Mouse (Mus musculus) ES-E14 (cell line): ENCODE measurements around the gene Cisd1. TPM values are rescaled to one million over a fixed set of nuclear protein-coding genes. Genes with fewer than 3 reads are reported as not detected.
A peak's percentile ranks its signal among the peaks of the same experiment; 100 is the strongest.

Experiments
- DNase-seq: peaks from one replicate; pipeline ENCODE4 v3.0.0-alpha.2; 2013; ENCODE audit warnings: low read depth, low spot score
- H3K27ac ChIP-seq: 2 replicates; pipeline ENCODE4 v1.5.1; 2012; ENCODE audit warnings: low read depth, mild to moderate bottlenecking, low read length, moderate library complexity, mixed read lengths; ENCODE audit not compliant: poor library complexity, insufficient read depth, severe bottlenecking
- H3K36me3 ChIP-seq: 2 replicates; pipeline ENCODE4 v1.6.1; 2012; ENCODE audit warnings: mild to moderate bottlenecking, low read length, moderate library complexity, mixed read lengths; ENCODE audit not compliant: control insufficient read depth, poor library complexity, insufficient read depth, severe bottlenecking
- H3K4me1 ChIP-seq, 2 experiments: fragments of 150-350 bp in 1 of 2; sonication (generic) in 1 of 2; 2 replicates each; pipeline ENCODE4 v1.6.1; 2012; ENCODE audit warnings: low read length in 2 of 2, mild to moderate bottlenecking in 1 of 2, mixed read lengths in 1 of 2; ENCODE audit not compliant: control insufficient read depth in 2 of 2, insufficient read depth in 2 of 2, poor library complexity in 1 of 2
- H3K4me3 ChIP-seq, 2 experiments: fragments of 150-350 bp in 1 of 2; sonication (generic) in 1 of 2; 2 replicates each; pipeline ENCODE4 v1.5.1; 2012; ENCODE audit warnings: low read length in 2 of 2, low read depth in 1 of 2, mild to moderate bottlenecking in 1 of 2, mixed read lengths in 1 of 2; ENCODE audit not compliant: insufficient read depth in 1 of 2, poor library complexity in 1 of 2, severe bottlenecking in 1 of 2
- H3K9ac ChIP-seq: 2 replicates; pipeline ENCODE4 v1.6.1; 2012; ENCODE audit warnings: low read depth, mild to moderate bottlenecking, low read length, mixed read lengths; ENCODE audit not compliant: poor library complexity, insufficient read depth, severe bottlenecking
- H3K9me3 ChIP-seq: fragments of 150-350 bp; sonication (generic); 2 replicates; pipeline ENCODE4 v1.6.1; 2012; ENCODE audit warnings: low read depth, mild to moderate bottlenecking, low read length; ENCODE audit not compliant: control insufficient read depth, insufficient read depth
- CHD2 ChIP-seq: IDR thresholded peaks from 2 replicates; pipeline ENCODE4 v1.6.1; 2014; ENCODE audit warnings: mild to moderate bottlenecking, low read depth, low read length, inconsistent platforms
- HCFC1 ChIP-seq: IDR thresholded peaks from 2 replicates; pipeline ENCODE4 v1.6.1; 2012; ENCODE audit warnings: low read length, inconsistent platforms, borderline replicate concordance; ENCODE audit not compliant: insufficient read depth
- MAFK ChIP-seq: IDR thresholded peaks from 2 replicates; pipeline ENCODE4 v1.6.1; 2014; ENCODE audit warnings: mild to moderate bottlenecking, low read depth, low read length, inconsistent platforms; ENCODE audit not compliant: insufficient read depth
- ZC3H11A ChIP-seq: IDR thresholded peaks from 2 replicates; pipeline ENCODE4 v1.6.1; 2012; ENCODE audit warnings: low read depth, mild to moderate bottlenecking, inconsistent platforms, low read length, borderline replicate concordance
- ZNF384 ChIP-seq: IDR thresholded peaks from 2 replicates; pipeline ENCODE4 v1.6.1; 2012; ENCODE audit warnings: low read depth, low read length, inconsistent platforms
- in situ Hi-C, 2 experiments: fragments of 600-800 bp; cut with MboI; formaldehyde crosslinking; loops; one replicate each; pipeline ENCODE4 v1.15.1; 2025; ENCODE audit warnings: low sequenced_read_pairs in 2 of 2, inconsistent platforms in 1 of 2; ENCODE audit not compliant: unreplicated experiment in 2 of 2
- total RNA-seq: library from RNA; depleted of rRNA; stranded (reverse); fragments of 300-350 nt; gene quantifications from 2 replicates; pipeline ENCODE4 v1.2.3, GENCODE M21; 2012

Cisd1 gene
- total RNA-seq, 1 experiment = 158 TPM

DNA sequence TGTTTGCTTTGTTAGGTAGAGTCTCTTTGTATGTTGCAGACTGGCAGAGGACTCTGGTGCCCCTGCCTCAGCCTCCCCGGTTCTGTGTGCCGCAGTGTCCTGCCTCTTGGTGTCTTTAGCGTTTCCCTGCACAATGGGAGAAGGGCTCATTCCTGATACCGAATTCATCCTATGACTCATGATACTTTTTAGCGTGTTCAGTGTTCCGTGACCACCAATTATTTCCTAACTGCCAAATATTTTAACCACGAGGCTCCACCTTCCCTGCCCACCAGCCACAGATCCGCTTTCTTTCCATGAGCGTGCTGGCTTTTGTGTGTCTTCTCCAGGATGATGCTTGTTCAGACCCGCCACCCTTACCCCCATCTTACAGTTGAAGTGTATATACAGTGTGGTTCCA, 19.1 kb upstream of the Cisd1 start:
- no peak overlapping the region for H3K4me3 ChIP-seq
- H3K9ac ChIP-seq = no peak overlapping the region
- H3K36me3 ChIP-seq = peaks cover 18% of the 10 kb centered on the region; the same call in 1 of the 2 replicates
- in situ Hi-C loops = no loop called here
- peaks cover 8 to 22% of the 10 kb centered on the region in 2 experiments; a peak in 2 of 4 replicates for H3K4me1 ChIP-seq
- TF ChIP-seq ZC3H11A (no peak), HCFC1 (no peak), CHD2 (no peak), MAFK (no peak), ZNF384 (no peak)
- no peaks in the 10 kb centered on the region for H3K9me3 ChIP-seq
- no peak overlapping the region for H3K27ac ChIP-seq
- no peak for DNase-seq

DNA sequence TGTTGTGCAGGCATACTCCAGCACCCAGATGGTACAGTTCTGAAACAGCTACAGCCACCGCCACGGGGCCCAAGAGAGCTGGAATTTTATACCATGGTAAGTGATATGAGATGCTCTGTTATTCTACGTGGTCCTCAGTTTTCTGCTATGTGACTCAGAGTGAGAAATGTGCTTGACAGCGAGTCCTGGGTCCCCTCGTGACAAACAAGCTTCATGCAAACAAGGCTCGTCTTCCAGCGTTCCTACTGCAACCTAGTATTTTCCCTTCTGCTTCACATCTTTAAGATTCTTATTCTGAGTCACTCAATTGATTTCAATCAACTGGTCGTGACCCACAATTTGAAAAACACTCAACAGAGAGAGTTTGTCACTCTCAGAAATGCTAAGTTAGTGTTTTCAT, 18.7 kb upstream of the Cisd1 start:
- no peak for DNase-seq
- no peak for TF ChIP-seq HCFC1
- no peak for TF ChIP-seq ZC3H11A
- TF ChIP-seq MAFK = no peak
- TF ChIP-seq CHD2 = no peak
- TF ChIP-seq ZNF384 = no peak
- in situ Hi-C loops = no loop called here
- 0 out of 2 replicates have a peak overlapping the region, but pooled peaks have one; percentile 7 for H3K27ac ChIP-seq
- H3K36me3 ChIP-seq = peaks cover 15% of the 10 kb centered on the region; the same call in 1 of the 2 replicates
- H3K9ac ChIP-seq = no peak overlapping the region
- peaks cover 8 to 23% of the 10 kb centered on the region in 2 experiments; a peak in 2 of 4 replicates for H3K4me1 ChIP-seq
- H3K4me3 ChIP-seq = no peak overlapping the region
- H3K9me3 ChIP-seq = no peaks in the 10 kb centered on the region

DNA sequence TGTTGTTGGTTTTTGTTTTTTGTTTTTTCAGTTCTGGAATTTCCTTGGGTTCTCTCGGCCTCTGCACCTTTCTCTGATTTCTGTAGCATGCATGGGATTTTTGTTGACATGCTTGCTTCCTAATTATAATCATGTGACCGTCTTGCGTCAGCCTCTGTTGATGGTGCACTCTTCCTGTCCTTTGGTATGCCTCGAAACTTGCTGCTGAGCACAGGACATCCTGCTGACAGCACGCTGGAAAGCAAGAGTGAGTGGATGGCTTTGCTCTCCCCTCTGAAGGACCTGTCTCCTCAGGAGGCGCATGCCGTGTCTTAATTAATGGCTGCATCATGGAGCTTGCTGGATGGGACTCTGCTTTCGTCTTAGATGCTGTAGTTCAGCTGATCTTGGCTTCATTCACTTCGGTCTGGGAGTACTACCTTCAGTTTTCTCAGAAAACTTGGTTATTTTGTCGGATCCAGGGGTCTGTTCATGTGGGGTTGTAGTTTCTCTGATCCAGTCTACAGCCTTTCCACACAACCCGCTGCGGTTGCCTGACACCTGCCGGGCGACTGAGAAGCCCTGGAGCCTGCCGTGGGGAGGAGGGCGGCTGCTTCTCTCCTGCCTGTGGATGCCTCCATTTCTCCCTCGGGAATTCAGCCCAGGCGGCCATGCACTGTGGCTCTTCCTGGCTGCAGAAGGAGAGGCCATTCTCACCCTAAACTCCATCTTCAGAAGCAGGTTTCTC, 17.2 kb upstream of the Cisd1 start:
- DNase-seq = no peak
- in situ Hi-C loops = no loop called here
- Histone ChIP-seq H3K9me3 (no peaks in the 10 kb centered on the region), H3K27ac (no peak overlapping the region), H3K36me3 (peaks cover 11% of the 10 kb centered on the region; the same call in 1 of the 2 replicates), H3K9ac (0 out of 2 replicates have a peak overlapping the region, but pooled peaks have one; percentile 0), H3K4me1 (peaks cover 8 to 23% of the 10 kb centered on the region in 2 experiments; a peak in 2 of 4 replicates), H3K4me3 (peak overlapping the region; percentile 1 to 6; a peak in 1 of 4 replicates)
- no peak for TF ChIP-seq MAFK
- no peak for TF ChIP-seq ZNF384
- TF ChIP-seq ZC3H11A = no peak
- no peak for TF ChIP-seq CHD2
- no peak for TF ChIP-seq HCFC1

DNA sequence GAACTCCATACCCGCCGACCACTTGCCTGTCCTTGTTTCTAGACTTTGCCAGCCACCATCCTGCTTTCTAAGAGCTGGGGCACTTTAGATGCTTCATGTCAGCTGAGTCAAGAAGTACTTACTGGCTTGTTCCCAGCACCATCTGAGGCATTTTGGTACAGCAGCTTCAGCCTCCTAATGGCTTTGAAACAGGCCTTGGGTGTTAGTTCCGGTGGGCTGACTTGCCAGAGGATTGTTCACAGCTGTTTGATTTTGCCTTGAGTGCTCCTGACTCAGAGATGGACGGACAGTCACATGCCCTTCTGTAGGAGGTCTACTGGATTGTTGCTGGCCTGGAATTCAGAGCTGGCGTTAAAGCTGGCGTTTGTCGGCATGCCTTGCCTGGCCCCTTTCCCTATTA, 16.3 kb upstream of the Cisd1 start:
- in situ Hi-C loops = no loop called here
- Histone ChIP-seq H3K27ac (no peak overlapping the region), H3K36me3 (peaks cover 11% of the 10 kb centered on the region; the same call in 1 of the 2 replicates), H3K9ac (no peak overlapping the region), H3K4me3 (no peak overlapping the region), H3K4me1 (peaks cover 8 to 27% of the 10 kb centered on the region in 2 experiments; a peak in 3 of 4 replicates), H3K9me3 (no peaks in the 10 kb centered on the region)
- no peak for TF ChIP-seq MAFK
- TF ChIP-seq ZNF384 = no peak
- TF ChIP-seq HCFC1 = no peak
- TF ChIP-seq ZC3H11A = no peak
- no peak for TF ChIP-seq CHD2
- no peak for DNase-seq
